Mouse (Mus musculus) limb, embryonic 11.5 days (tissue): ENCODE results near the gene Edc3. TPM values are rescaled to one million over a fixed set of nuclear protein-coding genes. Genes with fewer than 3 reads are reported as not detected.

Experiments used
- ATAC-seq: fragments of 200-750 bp; cut with Nextera tagmentation; 2 replicates; pipeline ENCODE4 v1.8.0; 2017; ENCODE audit warnings: low read depth; ENCODE audit not compliant: insufficient number of reproducible peaks, low FRiP score, low TSS enrichment
- DNase-seq: peaks from one replicate; pipeline ENCODE4 v3.0.0-alpha.2; 2015; ENCODE audit warnings: low spot score
- H3K27ac ChIP-seq: fragments of 300-500 bp; sonication (generic); replicated peaks from 2 replicates; pipeline ENCODE4 v1.5.1; 2014; ENCODE audit warnings: low read depth, mild to moderate bottlenecking, low read length
- H3K27me3 ChIP-seq: fragments of 300-500 bp; sonication (generic); 2 replicates; pipeline ENCODE4 v1.6.1; 2014; ENCODE audit warnings: mild to moderate bottlenecking, low read length, mixed read lengths; ENCODE audit not compliant: control insufficient read depth, insufficient read depth
- H3K36me3 ChIP-seq: fragments of 300-500 bp; sonication (generic); 2 replicates; pipeline ENCODE4 v1.6.1; 2014; ENCODE audit warnings: mild to moderate bottlenecking, low read length, moderate library complexity, mixed read lengths; ENCODE audit not compliant: control insufficient read depth, insufficient read depth
- H3K4me1 ChIP-seq: fragments of 300-500 bp; sonication (generic); 2 replicates; pipeline ENCODE4 v1.6.1; 2014; ENCODE audit warnings: low read length, mixed read lengths; ENCODE audit not compliant: control insufficient read depth, insufficient read depth
- H3K4me2 ChIP-seq: fragments of 300-500 bp; sonication (generic); 2 replicates; pipeline ENCODE4 v1.6.1; 2014; ENCODE audit warnings: low read depth, mild to moderate bottlenecking, moderate library complexity; ENCODE audit not compliant: severe bottlenecking
- H3K4me3 ChIP-seq: fragments of 300-500 bp; sonication (generic); 2 replicates; pipeline ENCODE4 v1.5.1; 2014; ENCODE audit warnings: low read depth, low read length
- H3K9ac ChIP-seq: fragments of 300-500 bp; sonication (generic); 2 replicates; pipeline ENCODE4 v1.6.1; 2014; ENCODE audit warnings: mild to moderate bottlenecking, low read length
- H3K9me3 ChIP-seq: fragments of 300-500 bp; sonication (generic); 2 replicates; pipeline ENCODE4 v1.6.1; 2016; ENCODE audit warnings: low read length; ENCODE audit not compliant: control insufficient read depth
- WGBS: fragments of 180-500 bp; shearing (Covaris S2); extraction: QIAGEN DNeasy Blood & Tissue Kit; methylation state at CpG from one replicate; pipeline ENCODE4 v1.1.7; 2014; 5-methylcytosine and 5-hydroxymethylcytosine counted together
- polyA plus RNA-seq: library from polyadenylated mRNA; unstranded; fragments of >200 nt; fragmentation: Nextera tagmentation; extraction: Ambion mirVana; gene quantifications from 2 replicates; pipeline ENCODE4 v1.2.1, GENCODE M21; 2014

Edc3 gene
- polyA plus RNA-seq, result 29.2 and 31.7 TPM in 2 replicates

- peak; percentile 97 for DNase-seq
- Histone ChIP-seq H3K4me2 (peak within 1 kb of the TSS; percentile 76), H3K27me3 (no peaks in the 10 kb centered on the region), H3K4me3 (peak within 1 kb of the TSS; percentile 88), H3K9me3 (no peaks in the 10 kb centered on the region), H3K9ac (peak within 1 kb of the TSS; percentile 86), H3K4me1 (peaks cover 6% of the 10 kb centered on the region; the same call in 1 of the 2 replicates), H3K36me3 (no peaks in the 10 kb centered on the region), H3K27ac (peak within 1 kb of the TSS; percentile 53; the same call in 1 of the 2 replicates)
- under 1% methylated on average over 23 of the region's 23 CpGs for WGBS
- ATAC-seq, result peak; percentile 92
Measured at GRCm38 (mm10) chr9:57708068-57708719, at the start of gene Edc3. Gene Edc3 (plus strand): TSS chr9:57708540.

- H3K4me2 ChIP-seq, result no peak overlapping the region
- ATAC-seq, result no peak
- H3K27me3 ChIP-seq, result peaks cover 3% of the 10 kb centered on the region; the same call in 1 of the 2 replicates
- H3K9ac ChIP-seq, result no peak overlapping the region
- no peaks in the 10 kb centered on the region for H3K9me3 ChIP-seq
- no peak overlapping the region for H3K27ac ChIP-seq
- no peaks in the 10 kb centered on the region for H3K36me3 ChIP-seq
- no peaks in the 10 kb centered on the region for H3K4me1 ChIP-seq
- H3K4me3 ChIP-seq, result no peak overlapping the region
- WGBS, result 86% methylated on average over 4 of the region's 4 CpGs
- DNase-seq, result no peak
Measured at GRCm38 (mm10) chr9:57658970-57659369, 49.4 kb upstream of the Edc3 start.

GRCm38 (mm10) chr9:57659774-57660173 is 48.6 kb upstream of the Edc3 start:
- WGBS, result 29% methylated on average over 4 of the region's 4 CpGs

GRCm38 (mm10) chr9:57660501-57660900 is 47.8 kb upstream of the Edc3 start:
- DNase-seq (no peak), ATAC-seq (no peak)
- H3K4me2 ChIP-seq, result no peak overlapping the region
- H3K9me3 ChIP-seq, result no peaks in the 10 kb centered on the region
- no peak overlapping the region for H3K27ac ChIP-seq
- no peaks in the 10 kb centered on the region for H3K36me3 ChIP-seq
- H3K27me3 ChIP-seq, result no peaks in the 10 kb centered on the region
- no peaks in the 10 kb centered on the region for H3K4me1 ChIP-seq
- no peak overlapping the region for H3K4me3 ChIP-seq
- 82% methylated on average over 6 of the region's 6 CpGs for WGBS
- no peak overlapping the region for H3K9ac ChIP-seq

More at GRCm38 (mm10) chr9:57659774-57660173, 48.6 kb upstream of the Edc3 start:
- no peaks in the 10 kb centered on the region for H3K4me1 ChIP-seq
- no peaks in the 10 kb centered on the region for H3K27me3 ChIP-seq
- DNase-seq (peak; percentile 76), ATAC-seq (no peak)
- H3K36me3 ChIP-seq, result no peaks in the 10 kb centered on the region
- H3K9ac ChIP-seq, result no peak overlapping the region
- H3K4me3 ChIP-seq, result no peak overlapping the region
- H3K9me3 ChIP-seq, result no peaks in the 10 kb centered on the region
- no peak overlapping the region for H3K27ac ChIP-seq
- H3K4me2 ChIP-seq, result no peak overlapping the region

GRCm38 (mm10) chr9:57661552-57661951 is 46.8 kb upstream of the Edc3 start:
- Histone ChIP-seq H3K4me1 (no peaks in the 10 kb centered on the region), H3K27me3 (no peaks in the 10 kb centered on the region), H3K9ac (no peak overlapping the region), H3K27ac (no peak overlapping the region), H3K4me3 (no peak overlapping the region), H3K4me2 (no peak overlapping the region), H3K9me3 (no peaks in the 10 kb centered on the region), H3K36me3 (no peaks in the 10 kb centered on the region)
- ATAC-seq, result no peak
- WGBS, result 69% methylated on average over 3 of the region's 3 CpGs
- DNase-seq, result no peak

- Histone ChIP-seq H3K4me2 (no peak overlapping the region), H3K36me3 (no peaks in the 10 kb centered on the region), H3K27me3 (no peaks in the 10 kb centered on the region), H3K4me1 (no peaks in the 10 kb centered on the region), H3K9me3 (no peaks in the 10 kb centered on the region), H3K4me3 (no peak overlapping the region), H3K9ac (no peak overlapping the region), H3K27ac (no peak overlapping the region)
- ATAC-seq, result no peak
- DNase-seq, result no peak
- WGBS, result 67% methylated on average over 7 of the region's 7 CpGs
Measured at GRCm38 (mm10) chr9:57664616-57665015, 43.7 kb upstream of the Edc3 start.

- no peak for ATAC-seq
- H3K4me1 ChIP-seq, result no peaks in the 10 kb centered on the region
- H3K36me3 ChIP-seq, result no peaks in the 10 kb centered on the region
- WGBS, result 88% methylated on average over 8 of the region's 8 CpGs
- H3K4me3 ChIP-seq, result no peak overlapping the region
- H3K9ac ChIP-seq, result no peak overlapping the region
- H3K4me2 ChIP-seq, result no peak overlapping the region
- H3K27ac ChIP-seq, result no peak overlapping the region
- no peaks in the 10 kb centered on the region for H3K27me3 ChIP-seq
- no peak for DNase-seq
- no peaks in the 10 kb centered on the region for H3K9me3 ChIP-seq
Measured at GRCm38 (mm10) chr9:57666536-57666935, 41.8 kb upstream of the Edc3 start.

GRCm38 (mm10) chr9:57667136-57667535 is 41.2 kb upstream of the Edc3 start:
- Histone ChIP-seq H3K4me2 (no peak overlapping the region), H3K9ac (no peak overlapping the region), H3K9me3 (no peaks in the 10 kb centered on the region), H3K36me3 (no peaks in the 10 kb centered on the region), H3K4me3 (no peak overlapping the region), H3K4me1 (no peaks in the 10 kb centered on the region), H3K27me3 (no peaks in the 10 kb centered on the region), H3K27ac (no peak overlapping the region)
- DNase-seq (no peak), ATAC-seq (no peak)
- 71% methylated on average over 3 of the region's 3 CpGs for WGBS

GRCm38 (mm10) chr9:57667817-57668216 is 40.5 kb upstream of the Edc3 start:
- Histone ChIP-seq H3K27me3 (no peaks in the 10 kb centered on the region), H3K4me3 (no peak overlapping the region), H3K9me3 (no peaks in the 10 kb centered on the region), H3K4me1 (no peaks in the 10 kb centered on the region), H3K27ac (no peak overlapping the region), H3K36me3 (no peaks in the 10 kb centered on the region), H3K9ac (no peak overlapping the region), H3K4me2 (no peak overlapping the region)
- DNase-seq (no peak), ATAC-seq (no peak)
- 60% methylated on average over 11 of the region's 11 CpGs for WGBS
